32 mouse cellular contexts compared by ENCODE assay signal in the genomic region with DNA sequence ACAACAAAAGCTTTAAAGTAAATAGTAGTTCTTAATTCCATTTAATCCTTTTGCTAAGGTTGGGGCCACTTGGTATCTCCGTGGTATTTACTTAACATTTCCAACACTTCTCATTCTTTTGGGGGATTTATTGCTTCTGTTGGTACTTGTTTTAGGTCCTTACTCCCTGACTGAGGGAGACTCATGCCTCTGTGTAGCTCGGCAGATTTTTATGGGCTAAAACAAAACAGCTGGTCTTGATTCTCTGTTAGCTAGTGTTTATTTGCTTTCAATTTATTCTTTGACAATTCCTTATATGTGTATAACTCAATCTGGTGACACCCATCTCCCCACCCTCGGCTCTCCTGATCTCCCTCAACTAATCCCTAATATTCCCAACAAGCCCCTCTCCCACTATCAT.
"Had no signal": no experiment of that assay in that cellular context is flagged by ENCODE, and none has a peak within 500 bp of the region (broad histone marks: within the 10 kb centered on the region; RNA-seq: fewer than 3 reads in every experiment).

No protein-coding gene starts in this region.

- ATAC-seq: liver, embryonic 12.5 days; liver, postnatal 0 days; lung, postnatal 0 days; midbrain, embryonic 13.5 days; midbrain, embryonic 15.5 days; midbrain, embryonic 16.5 days had no signal

- H3K27ac ChIP-seq: limb, embryonic 10.5 days; limb, embryonic 12.5 days; limb, embryonic 13.5 days; limb, embryonic 15.5 days; liver, embryonic 12.5 days; liver, embryonic 13.5 days; liver, embryonic 14.5 days; liver, embryonic 15.5 days; lung, embryonic 15.5 days; macrophage; midbrain, embryonic 10.5 days; midbrain, embryonic 12.5 days; midbrain, embryonic 13.5 days; midbrain, embryonic 15.5 days; neural tube, embryonic 12.5 days had no signal

- H3K9me3 ChIP-seq: limb, embryonic 10.5 days; limb, embryonic 12.5 days; limb, embryonic 13.5 days; limb, embryonic 15.5 days; liver, embryonic 12.5 days; liver, embryonic 13.5 days; liver, embryonic 15.5 days; lung, embryonic 15.5 days; megakaryocyte, embryonic 14.5 days; midbrain, embryonic 10.5 days; midbrain, embryonic 12.5 days; midbrain, embryonic 13.5 days; midbrain, embryonic 15.5 days; neural tube, embryonic 12.5 days had no signal

- H3K4me3 ChIP-seq: limb, embryonic 10.5 days; limb, embryonic 12.5 days; limb, embryonic 13.5 days; limb, embryonic 15.5 days; liver, embryonic 12.5 days; liver, embryonic 13.5 days; liver, embryonic 15.5 days; lung, embryonic 15.5 days; megakaryocyte, embryonic 14.5 days; midbrain, embryonic 10.5 days; midbrain, embryonic 12.5 days; midbrain, embryonic 13.5 days; midbrain, embryonic 15.5 days; myocyte; neural tube, embryonic 12.5 days had no signal

- H3K36me3 ChIP-seq: limb, embryonic 10.5 days; limb, embryonic 12.5 days; limb, embryonic 13.5 days; limb, embryonic 15.5 days; liver, embryonic 12.5 days; liver, embryonic 13.5 days; liver, embryonic 15.5 days; lung, embryonic 15.5 days; midbrain, embryonic 10.5 days; midbrain, embryonic 12.5 days; midbrain, embryonic 13.5 days; midbrain, embryonic 15.5 days; neural tube, embryonic 12.5 days had no signal

- H3K27me3 ChIP-seq: limb, embryonic 12.5 days; limb, embryonic 13.5 days; limb, embryonic 15.5 days; liver, embryonic 12.5 days; liver, embryonic 13.5 days; liver, embryonic 15.5 days; lung, embryonic 15.5 days; megakaryocyte, embryonic 14.5 days; midbrain, embryonic 12.5 days; midbrain, embryonic 13.5 days; midbrain, embryonic 15.5 days; neural tube, embryonic 12.5 days had no signal

- H3K9ac ChIP-seq: limb, embryonic 12.5 days; limb, embryonic 13.5 days; limb, embryonic 15.5 days; liver, embryonic 12.5 days; liver, embryonic 13.5 days; liver, embryonic 14.5 days; liver, embryonic 15.5 days; liver, postnatal 0 days; lung, embryonic 14.5 days; lung, embryonic 15.5 days; midbrain, embryonic 12.5 days; midbrain, embryonic 13.5 days; midbrain, embryonic 15.5 days; neural tube, embryonic 12.5 days had no signal

- H3K4me1 ChIP-seq: limb, embryonic 12.5 days; limb, embryonic 13.5 days; limb, embryonic 15.5 days; liver, embryonic 12.5 days; liver, embryonic 13.5 days; liver, embryonic 15.5 days; lung, embryonic 15.5 days; megakaryocyte, embryonic 14.5 days; midbrain, embryonic 12.5 days; midbrain, embryonic 13.5 days; midbrain, embryonic 15.5 days; neural tube, embryonic 12.5 days had no signal

- DNase-seq: left cerebral cortex, postnatal 4 days; liver; liver, embryonic 13.5 days; liver, postnatal 0 days; lung, adult 18-20 months; lung, adult 2 months; lung, embryonic 14.5 days; lung, postnatal 10 days; lung, postnatal 14 days; lung, postnatal 36 days; lung, postnatal 4 days; midbrain, embryonic 14.5 days had no signal

- H3K4me2 ChIP-seq: limb, embryonic 12.5 days; limb, embryonic 13.5 days; limb, embryonic 15.5 days; liver, embryonic 11.5 days; liver, embryonic 12.5 days; liver, embryonic 13.5 days; liver, embryonic 15.5 days; lung, embryonic 14.5 days; lung, embryonic 15.5 days; midbrain, embryonic 11.5 days; midbrain, embryonic 12.5 days; midbrain, embryonic 13.5 days; midbrain, embryonic 15.5 days; neural tube, embryonic 12.5 days had no signal
